Mouse (Mus musculus) right cerebral cortex, postnatal 36 days (tissue): ENCODE data around the gene Vmn1r55.
"Not testable (repeated sequence)": the region's sequence is repeated elsewhere in the genome, so short reads cannot be mapped to it uniquely, and the experiment has no call there.

Experiments used
- DNase-seq, 2 experiments: peaks; one replicate each; pipeline ENCODE4 v3.0.0; 2022; ENCODE audit warnings: low spot score in 2 of 2, mixed read lengths in 1 of 2

Gene Vmn1r55

GRCm38 (mm10) chr7:5149570-5149969 is at the start of gene Vmn1r55:
Gene Vmn1r55, minus strand, starts transcription at chr7:5149670.
- DNase-seq: not testable (repeated sequence)

GRCm38 (mm10) chr7:5196647-5197046 is 47.2 kb upstream of the Vmn1r55 start, which contains the start of gene Vmn1r56:
Gene Vmn1r56, minus strand, starts transcription at chr7:5196747.
- DNase-seq: not testable (repeated sequence)

- peak; percentile 42 to 66 for DNase-seq
Measured at GRCm38 (mm10) chr7:5125549-5126406, 23.7 kb downstream of the Vmn1r55 start, which contains the start of gene Rasl2-9. Gene Rasl2-9, minus strand, starts transcription at chr7:5125950.

GRCm38 (mm10) chr7:5125078-5125477 is 24.4 kb downstream of the Vmn1r55 start:
- no peak for DNase-seq

- no peak for DNase-seq
Measured at GRCm38 (mm10) chr7:5116850-5117249, 32.6 kb downstream of the Vmn1r55 start, which contains the start of gene Rfpl4. Gene Rfpl4, minus strand, starts transcription at chr7:5116950.

- DNase-seq: no peak
Measured at GRCm38 (mm10) chr7:5112701-5113100, 36.8 kb downstream of the Vmn1r55 start.

GRCm38 (mm10) chr7:5109301-5109700 is 40.2 kb downstream of the Vmn1r55 start:
- DNase-seq: no peak

- DNase-seq: no peak
Measured at GRCm38 (mm10) chr7:5108272-5108671, 41.2 kb downstream of the Vmn1r55 start.

GRCm38 (mm10) chr7:5102564-5102963 is 46.9 kb downstream of the Vmn1r55 start:
- DNase-seq: no peak

- no peak for DNase-seq
Measured at GRCm38 (mm10) chr7:5101066-5101663, 48.3 kb downstream of the Vmn1r55 start.

- no peak for DNase-seq
Measured at GRCm38 (mm10) chr7:5099796-5100195, 49.7 kb downstream of the Vmn1r55 start.

GRCm38 (mm10) chr7:5098769-5099168 is 50.7 kb downstream of the Vmn1r55 start:
- DNase-seq: no peak

GRCm38 (mm10) chr7:5092831-5093510 is 56.5 kb downstream of the Vmn1r55 start:
- DNase-seq: peak in 1 of 2 experiments; percentile 45

GRCm38 (mm10) chr7:5092381-5092780 is 57.1 kb downstream of the Vmn1r55 start:
- no peak for DNase-seq

GRCm38 (mm10) chr7:5091008-5091728 is 58.3 kb downstream of the Vmn1r55 start:
- DNase-seq: peak; percentile 49 to 69

GRCm38 (mm10) chr7:5089853-5090252 is 59.6 kb downstream of the Vmn1r55 start:
- DNase-seq: peak; percentile 53 to 73

- DNase-seq: no peak
Measured at GRCm38 (mm10) chr7:5087886-5088285, 61.6 kb downstream of the Vmn1r55 start.

- DNase-seq: no peak
Measured at GRCm38 (mm10) chr7:5086921-5087440, 62.5 kb downstream of the Vmn1r55 start.

- no peak for DNase-seq
Measured at GRCm38 (mm10) chr7:5085512-5085911, 64.0 kb downstream of the Vmn1r55 start.

- no peak for DNase-seq
Measured at GRCm38 (mm10) chr7:5083325-5084105, 66.0 kb downstream of the Vmn1r55 start.
